Mouse (Mus musculus): ENCODE results near the gene Rnf169. TPM values are rescaled to one million over a fixed set of nuclear protein-coding genes. Genes with fewer than 3 reads are reported as not detected.

Rnf169 gene
- total RNA-seq (2022): 10 to 100 TPM; 17.0 to 25.7 (median 19.9) TPM

DNA sequence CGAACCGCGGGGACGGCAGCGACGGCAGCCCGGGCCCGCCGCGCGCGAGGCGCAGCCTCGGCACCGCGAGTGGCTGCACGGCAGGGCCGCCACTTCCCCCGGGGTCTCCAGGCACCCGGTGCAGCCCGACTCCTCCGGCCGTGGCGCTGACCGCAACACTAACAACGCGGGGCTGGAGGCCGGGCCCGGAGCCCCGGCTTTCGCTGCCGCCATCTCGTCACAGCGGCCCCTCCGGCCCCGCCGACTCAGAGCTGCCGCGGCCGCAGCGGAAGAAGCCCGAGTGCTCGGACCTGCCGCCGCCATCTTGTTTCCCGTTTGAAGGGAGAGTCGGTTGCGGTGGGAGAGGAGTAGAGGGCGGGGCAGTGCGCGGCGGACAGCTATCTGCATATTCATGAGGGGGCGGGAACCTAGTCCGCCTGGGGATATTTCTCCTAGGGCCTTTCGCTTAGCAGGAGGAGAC is at the start of gene Rnf169:
Gene Rnf169, minus strand, starts transcription at position 317 of the 460 bp plus-strand sequence.
- peak; percentile 92 for DNase-seq

DNA sequence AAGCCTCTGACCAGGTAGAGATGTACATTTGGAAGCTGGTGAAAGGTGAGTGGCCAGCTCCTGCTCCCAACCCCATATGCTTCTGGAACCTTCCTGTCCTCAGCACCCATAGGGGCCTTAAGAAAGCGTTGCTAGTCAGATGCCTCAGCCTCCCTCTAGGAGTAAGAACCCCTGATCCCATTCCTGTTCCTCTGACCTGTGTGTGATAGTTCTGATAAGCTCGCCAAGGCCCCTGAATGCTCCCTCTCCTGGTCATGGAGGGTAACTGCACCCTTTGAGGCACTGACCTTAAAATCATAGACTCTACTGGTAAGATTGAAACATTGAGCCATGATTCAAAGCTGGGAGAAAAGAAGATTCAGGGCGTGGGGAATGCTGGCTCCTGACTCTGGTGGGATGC is 49.1 kb upstream of the Rnf169 start:
- DNase-seq: no peak

DNA sequence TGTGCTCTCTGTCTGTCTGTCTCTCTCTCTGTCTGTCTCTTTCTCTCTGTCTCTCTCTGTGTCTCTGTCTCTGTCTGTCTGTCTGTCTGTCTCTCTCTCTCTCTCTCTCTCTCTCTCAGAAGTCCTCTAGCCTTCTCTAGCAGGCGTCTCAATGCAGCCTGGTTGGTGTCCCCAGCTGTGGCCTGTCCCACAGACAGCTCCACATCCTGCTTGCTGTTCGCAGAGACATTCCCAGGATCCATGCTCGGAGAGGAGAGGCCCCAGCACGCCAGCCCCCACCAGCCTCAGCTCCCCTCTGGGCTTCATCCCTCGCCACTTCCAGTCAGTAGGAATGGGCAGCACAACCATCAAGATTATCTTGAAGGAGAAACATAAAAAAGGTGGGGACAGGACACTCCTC is 47.1 kb upstream of the Rnf169 start:
- DNase-seq: no peak

DNA sequence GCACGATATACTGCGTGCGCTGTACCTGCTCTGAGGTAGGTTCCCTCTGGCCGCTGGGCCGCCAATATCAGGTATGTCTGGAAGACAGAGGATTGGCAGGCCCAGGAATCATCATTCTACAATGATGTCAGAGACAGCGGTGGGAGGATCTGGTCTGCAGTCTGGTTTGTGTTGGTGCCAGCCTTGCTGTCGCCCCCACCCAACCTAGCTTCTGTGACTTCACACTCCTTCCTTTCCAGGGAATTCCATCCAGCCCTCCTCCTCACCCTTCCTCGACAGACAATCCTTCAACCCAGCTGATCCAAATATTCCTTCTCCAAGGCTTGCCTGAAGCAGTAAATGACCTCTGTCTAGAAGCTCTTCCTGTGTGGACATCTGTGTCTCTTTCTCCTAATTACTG is 36.8 kb upstream of the Rnf169 start:
- no peak for DNase-seq

DNA sequence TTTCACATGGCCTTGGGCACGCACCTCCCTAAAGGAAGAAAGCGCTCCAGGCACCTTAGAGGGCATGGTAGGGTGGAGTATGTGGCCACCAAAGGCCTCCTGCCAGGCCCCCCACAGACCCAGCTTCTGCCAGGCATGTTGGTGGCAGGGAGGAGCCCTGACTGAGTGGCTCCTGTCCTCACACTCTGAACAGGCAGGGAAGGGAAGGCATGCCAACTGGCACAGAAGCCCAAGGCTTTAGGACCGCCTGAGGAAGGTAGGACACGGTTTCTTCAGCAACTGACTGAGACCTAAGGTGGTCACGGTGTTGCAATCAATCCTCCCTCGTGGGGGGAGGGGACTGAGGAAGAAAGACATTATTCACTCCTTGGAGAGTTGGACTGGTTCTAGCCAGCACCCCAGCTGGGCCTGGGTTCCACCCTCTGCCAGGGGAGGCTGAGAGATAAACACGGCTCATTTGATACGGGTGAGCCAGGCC is 33.9 kb upstream of the Rnf169 start:
- DNase-seq: peak; percentile 45

DNA sequence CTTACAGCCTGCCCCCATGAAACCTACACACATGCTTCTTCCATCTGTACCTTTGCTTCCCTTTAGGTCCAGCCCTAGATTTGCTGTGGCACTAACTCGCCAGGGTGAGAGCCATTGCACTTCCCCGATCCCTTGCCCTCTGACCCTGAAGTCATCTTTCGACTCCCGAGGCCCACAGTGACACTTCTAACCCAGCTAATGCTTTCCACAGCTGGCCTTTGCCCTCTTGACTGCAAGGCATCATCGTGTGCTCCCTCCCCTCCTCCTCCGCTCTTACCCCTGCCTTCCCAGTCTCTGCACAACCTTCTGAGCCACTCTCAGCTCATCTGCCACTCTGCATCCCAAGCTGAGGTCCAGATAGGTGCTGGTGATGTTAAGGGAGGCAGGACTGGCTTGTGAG is 32.3 kb upstream of the Rnf169 start:
- no peak for DNase-seq

DNA sequence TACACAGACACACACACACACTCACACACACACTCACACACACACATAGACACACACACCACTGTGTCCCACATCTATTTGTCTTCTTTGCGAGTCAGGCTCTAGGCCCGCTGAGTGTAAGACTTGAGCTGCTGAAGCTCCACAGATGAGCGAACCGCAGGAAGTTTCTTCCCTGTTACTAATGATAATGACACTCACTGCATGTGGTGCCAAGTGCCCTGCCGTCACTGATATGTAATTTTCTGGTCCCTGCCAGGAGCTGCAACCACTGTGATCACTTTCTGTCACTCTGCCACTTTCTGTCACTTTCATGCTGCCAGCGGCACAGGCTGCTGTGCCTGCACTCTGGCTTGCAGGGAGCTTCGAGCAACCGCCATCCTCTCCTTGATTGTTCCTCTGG is 31.8 kb upstream of the Rnf169 start:
- DNase-seq: no peak

DNA sequence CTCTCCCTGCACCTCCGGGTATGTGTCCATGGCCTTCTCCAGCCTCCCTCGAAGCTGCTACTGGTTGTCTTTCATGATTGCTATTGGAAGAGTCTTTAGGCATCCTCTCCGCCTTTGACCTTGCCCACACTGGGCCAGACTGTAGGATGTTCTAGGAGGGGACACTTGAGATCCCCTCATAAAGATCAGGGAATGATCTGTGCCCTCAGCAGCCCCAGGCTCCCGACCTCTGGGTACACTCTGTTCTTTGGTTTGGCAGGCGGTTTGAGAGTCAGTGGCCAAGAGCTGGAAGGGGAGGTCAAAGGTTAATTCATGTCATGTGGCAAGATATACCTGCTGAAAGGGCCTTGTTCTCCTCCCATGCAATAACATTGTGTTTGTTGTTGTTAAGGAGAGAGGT is 30.5 kb upstream of the Rnf169 start:
- DNase-seq: no peak

DNA sequence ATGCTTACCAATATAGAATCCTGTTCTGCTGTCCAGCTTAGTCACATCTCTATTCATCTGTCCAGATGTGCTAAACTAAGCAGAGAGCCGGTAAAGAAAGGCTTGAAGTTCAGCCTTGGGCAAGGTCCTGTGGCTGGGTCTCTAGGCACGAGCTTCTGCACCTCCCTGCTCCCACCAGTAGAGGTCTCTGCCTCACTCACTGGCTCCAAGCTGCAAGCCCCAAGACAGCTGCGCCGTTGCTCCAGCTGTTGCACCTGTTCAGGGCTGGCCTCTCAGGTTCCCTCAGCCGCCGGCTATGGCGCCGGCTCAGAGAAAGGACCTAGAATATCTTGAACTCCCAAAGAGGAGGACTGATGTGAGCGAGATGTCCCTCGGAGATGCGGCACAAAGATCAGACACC is 29.4 kb upstream of the Rnf169 start:
- peak; percentile 44 for DNase-seq

DNA sequence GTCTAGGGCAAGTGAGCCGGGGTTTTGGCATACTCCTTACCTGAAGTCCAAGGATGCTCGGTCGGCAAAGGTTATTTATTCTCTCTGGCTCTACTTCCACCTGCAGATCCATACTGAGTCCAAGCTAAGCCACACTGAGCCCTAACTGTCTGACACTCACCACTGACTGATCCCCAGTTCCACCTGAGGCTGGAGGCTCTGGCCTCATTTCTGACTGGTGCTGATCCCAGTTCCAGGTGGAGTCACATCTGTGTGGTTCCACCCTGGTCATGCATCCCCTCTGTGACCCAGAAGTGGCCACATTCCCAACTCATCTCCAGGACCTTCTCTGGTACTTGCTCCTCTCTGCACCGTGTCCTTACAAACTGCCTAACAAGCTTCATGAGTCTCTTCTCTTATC is 28.5 kb upstream of the Rnf169 start:
- DNase-seq: no peak

DNA sequence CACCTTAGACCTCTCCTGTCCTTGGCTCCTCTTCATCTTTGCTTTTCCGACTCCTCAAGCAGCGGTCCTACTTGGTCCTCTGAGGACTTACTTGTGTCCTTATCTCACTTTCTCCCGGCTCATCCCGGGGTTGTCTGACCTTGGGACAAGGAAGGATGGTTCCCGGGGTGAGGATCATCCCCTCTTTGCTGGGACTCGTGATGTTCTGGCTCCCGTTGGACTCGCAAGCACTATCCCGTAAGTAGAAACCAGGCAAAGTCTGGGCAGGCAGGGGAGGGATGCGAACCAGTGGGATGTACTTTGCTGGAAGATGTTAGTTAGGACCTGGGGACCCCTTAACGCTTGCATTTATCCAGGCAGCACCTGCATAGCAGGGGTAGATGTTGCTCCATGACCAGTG is 26.2 kb upstream of the Rnf169 start:
- no peak for DNase-seq

DNA sequence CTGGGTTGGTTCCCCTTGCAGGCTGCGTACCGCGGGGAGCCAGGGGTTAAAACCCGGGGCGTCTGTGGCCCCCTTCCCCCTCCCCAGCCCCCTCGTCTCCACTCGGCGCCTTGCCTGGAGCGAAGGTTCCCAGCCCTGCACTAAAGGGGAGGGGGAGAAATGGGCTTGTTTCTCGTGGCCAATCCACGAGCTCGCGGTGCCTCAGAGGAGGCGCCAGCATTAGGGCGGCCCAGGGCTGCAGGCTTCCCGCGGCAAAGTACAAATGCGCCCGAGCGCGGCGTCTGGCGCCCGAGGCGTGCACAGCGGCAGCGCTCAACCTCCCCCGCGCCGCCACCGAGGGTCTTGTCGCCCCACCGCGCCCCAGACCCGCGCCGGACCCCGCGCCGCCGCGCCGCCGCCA is 25.5 kb upstream of the Rnf169 start, which contains the start of gene Chrdl2:
Gene Chrdl2, plus strand, starts transcription at position 383 of the 400 bp plus-strand sequence.
- DNase-seq: no peak

DNA sequence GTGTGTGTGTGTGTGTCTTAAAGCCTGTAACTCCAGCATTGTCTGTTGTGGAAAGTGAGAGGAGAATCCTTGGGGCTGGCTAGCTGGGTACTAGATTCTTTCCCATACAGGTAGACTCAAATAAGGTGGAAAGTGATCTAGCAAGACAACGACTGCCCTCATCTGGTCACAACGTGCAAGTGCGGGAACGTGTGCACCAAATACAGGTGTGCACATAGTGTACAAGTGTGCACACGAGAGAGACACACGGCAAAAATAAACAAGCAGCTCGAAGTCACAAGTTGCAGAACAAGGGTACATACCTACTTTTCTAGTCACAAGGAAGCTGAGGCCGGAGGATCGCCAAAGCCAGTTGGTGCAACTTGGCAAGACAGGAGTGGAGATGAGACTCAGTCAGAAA is 23.5 kb upstream of the Rnf169 start:
- no peak for DNase-seq

DNA sequence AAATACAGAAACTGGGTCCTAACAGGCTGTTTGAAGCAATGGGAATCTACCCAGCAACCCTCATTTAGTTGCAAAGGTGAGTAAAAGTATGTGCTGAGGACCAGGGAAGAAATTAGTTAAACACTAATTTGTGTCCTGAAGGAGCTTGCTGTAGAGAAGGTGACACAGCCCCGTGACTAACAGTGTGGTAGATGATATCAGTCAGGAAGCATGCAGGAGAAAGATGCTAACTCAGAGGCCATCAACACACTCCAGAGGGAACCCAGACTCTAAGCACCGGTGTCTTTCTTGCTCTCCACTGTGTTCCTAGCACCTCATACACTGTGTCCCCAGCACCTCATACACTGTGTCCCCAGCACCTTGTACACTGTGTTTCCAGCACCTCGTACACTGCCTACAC is 18.4 kb upstream of the Rnf169 start:
- DNase-seq: no peak

DNA sequence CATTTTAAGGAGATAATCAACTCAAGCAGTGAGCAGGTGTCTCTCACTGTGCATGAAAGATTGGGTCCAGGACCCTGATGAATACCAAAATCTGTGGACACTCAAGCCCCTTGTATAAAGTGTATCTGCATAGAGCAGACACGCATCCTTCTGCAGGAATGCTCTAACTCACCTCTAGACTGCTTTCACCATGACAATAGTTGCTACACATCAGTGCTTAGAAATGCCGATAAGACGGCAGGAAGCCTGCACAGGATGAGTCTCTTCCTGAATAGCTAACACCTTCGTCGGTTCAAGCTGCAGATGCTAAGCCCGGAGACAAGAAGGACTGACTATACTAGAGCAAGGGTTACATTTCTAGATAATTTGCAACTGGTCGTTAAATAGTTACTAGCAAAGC is 14.9 kb upstream of the Rnf169 start:
- DNase-seq: no peak

DNA sequence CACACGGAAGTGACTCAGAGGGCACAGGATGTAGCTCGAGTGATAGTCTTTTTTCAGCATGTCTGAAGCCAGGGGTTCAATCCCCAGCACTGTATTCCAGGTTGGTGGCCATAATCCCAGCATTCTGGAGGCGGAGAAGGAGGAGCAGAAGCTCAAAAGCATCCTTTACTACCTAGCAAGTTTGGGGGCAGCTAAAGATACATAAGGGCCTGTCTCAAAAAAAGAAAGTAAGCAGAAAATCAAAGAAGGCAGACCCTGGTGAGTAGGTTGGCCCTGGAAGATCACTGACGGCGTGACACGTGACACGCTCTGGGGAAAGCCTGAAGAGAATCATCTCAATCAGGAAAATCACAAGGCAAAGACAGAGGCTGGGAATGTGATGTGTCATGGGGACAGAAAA is 12.9 kb upstream of the Rnf169 start:
- no peak for DNase-seq

DNA sequence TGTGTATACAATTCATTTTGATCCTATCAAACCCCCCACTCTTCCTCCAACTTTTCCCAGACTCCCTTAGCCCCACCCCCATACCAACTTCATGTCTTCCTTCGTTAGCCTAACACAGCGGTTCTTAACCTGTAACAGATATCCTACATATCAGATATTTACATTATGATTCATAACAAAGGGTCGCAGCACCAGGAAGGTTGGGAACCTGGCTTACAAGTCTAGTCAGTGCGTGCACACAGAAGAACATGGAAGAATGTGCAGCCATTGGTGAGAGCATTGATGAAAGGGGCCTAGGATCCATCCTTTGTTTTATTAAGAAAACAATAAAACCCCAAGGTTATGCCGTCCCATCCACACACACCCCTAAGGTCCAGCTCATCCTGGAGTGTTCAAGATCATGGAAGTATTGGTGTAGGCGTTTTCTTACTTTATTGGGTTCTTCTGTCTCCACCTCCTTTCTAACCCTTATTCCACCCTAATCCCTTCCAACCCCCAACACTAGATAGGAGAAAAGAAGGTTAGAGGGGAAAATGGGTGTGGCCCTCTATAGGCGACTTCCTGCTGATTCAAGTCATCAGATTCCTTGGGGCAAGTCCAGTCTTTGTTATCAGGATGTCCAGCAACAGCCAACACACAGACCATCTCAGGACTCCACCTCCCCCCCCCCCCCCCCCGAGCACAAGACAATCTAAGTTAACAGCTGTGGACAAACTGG is 10.9 kb upstream of the Rnf169 start:
- no peak for DNase-seq

DNA sequence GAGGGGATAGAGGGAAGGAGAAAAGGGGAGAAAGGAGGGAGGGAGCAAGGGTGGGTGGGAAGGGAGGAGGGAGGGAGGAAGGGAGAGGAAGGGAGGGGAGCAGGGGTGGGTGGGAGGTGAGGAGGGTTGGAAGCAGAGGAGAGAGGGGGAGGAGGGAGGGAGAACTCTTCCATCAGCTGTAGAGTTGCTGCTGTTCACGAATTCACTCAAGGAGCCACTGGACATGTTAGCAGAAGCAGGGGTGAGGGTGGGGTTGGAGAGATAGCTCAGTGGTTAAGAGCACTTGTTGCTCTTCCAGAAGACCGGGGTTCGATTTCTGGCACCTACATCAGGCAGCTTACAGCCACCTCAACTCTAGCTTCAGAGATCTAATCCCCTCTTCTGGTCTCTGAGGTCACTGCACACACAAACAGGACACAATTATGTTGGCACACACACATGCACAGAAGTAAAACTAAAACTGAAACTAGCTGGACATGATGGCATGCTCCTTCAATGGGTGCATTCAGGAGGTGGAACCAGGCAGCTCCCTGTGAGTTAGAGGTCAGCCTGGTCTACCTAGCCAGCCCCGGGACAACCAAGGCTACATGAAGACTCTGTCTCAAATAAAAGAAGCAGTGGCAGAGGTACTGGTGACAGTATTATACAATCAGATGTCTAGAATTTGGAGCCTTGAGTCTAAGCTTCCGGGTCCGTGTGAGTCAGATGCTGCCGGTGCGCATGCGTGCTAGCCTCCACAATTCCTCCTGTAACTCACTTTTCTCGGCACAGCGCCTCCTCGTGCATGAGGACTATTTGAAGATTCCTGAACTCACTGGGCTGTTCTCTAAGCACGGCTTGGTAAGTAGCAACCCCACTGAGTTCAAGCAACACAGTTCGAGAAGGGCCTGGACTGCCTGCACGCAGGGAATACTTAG is 9.9 kb upstream of the Rnf169 start:
- DNase-seq: peak; percentile 42

DNA sequence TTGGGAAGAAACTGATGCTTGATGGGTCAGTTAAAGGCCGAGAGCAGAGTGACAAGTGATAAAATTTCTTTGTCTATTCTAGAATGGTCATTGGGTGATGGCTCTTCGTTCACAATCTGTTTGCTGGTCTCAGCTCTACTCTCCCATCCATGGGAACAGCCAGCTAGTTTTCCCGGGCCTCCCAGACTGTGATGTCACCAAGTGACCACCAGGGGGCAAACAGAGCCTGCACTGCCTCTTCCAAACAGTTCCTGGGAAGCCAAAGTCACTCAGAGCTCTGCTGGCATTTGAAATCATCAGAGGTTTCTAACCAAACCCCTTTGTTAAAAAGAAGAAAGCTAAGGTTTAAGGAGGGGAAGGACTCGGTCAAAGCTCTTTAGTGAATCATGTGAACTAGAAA is 8.5 kb upstream of the Rnf169 start:
- DNase-seq: peak; percentile 44

DNA sequence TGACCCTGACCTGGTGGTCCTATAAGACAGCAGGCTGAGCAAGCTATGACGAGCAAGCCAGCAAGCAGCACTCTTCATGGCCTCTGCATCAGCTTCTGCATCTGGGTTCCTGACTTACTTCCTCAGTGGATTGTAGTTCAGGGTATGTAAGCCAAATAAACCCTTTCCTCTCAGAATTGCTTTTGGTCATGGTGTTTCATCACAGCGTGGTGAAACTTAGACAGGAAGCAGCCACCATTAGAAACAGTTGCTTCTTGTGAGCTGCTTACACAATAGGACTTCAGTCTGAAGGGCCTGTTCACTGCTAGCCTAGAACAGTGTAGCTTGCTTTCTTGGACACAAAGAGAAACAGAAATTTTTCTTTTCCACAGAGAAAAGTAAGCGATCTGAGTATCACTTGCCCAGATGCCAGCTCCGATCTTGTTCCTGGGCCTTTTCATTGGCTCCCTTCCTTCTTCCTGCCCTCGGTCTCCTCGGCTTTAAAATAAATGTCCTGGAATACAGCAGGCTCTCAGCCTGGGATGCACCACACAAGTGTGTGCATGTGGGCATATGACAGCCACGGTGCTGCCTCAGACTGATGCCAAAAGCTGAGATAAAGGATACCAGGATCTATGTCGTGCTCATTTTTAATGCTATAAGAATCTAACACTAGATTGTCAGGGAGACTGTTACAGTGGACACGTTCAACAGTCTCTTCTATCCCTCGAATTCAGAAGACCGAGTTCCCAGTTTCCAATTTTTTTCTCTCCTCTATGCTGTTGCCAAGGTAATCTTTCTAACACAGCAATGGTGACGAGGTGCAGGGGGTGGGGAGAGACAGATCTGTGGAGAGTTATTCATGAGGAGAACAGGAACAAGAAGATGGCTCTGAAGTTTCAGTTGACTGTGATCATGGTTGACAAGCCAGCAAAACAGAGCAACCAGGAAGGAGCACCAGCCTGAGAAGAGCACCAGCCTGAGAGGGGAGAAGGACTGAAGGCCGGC is 2.3 kb upstream of the Rnf169 start:
- no peak for DNase-seq

DNA sequence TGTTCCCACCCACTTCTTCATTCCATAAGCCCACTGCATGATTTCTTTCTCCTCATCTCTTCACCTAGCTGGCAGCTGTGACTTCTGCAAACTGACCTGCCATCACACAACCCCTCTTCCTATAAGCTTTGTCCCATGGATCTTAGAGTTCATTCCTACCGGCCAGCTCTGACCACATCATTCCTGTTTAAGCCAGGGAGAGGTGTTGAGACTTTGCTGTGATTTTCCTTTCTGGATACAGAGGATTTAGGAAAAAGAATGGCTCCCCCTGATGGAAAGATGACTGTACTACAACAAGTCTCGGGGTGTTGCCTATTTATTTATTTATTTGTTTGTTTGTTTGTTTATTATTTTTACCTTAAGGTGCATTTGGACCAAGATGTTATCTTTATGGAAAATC is 1.1 kb upstream of the Rnf169 start:
- no peak for DNase-seq

DNA sequence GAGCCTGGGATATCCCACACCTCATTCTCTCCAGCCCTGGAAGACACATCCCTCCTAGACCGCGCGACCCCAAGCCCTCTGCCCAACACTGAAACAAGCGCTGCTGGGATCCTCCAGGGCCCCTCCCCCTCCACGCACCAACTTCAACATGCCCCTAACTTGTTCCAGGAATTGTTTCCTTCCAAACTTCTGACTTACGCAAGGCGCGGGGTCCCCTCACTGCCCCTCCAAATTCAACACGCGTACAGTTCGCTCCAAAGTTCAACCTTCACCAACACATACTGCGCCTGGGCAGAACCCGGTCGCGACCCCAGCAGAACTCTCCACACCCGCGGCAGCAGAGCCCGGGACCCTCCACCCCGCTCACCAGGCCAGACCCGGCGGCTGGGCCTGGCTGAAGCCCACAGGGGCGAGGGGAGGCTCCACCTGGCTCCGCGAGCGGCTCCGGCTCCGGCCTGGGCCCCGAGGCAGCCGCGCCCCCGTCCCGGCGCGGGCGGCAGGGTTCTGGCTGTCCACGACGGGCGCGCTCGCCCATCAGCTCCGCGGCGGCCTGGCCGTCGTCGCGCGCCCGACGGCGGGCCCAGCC is 609 bp downstream of the Rnf169 start:
- DNase-seq: peak; percentile 42
